Mouse (Mus musculus): ENCODE measurements around the gene Vmn2r33. TPM values are rescaled to one million over a fixed set of nuclear protein-coding genes. Genes with fewer than 3 reads are reported as not detected.
"Not testable (repeated sequence)": the region's sequence is repeated elsewhere in the genome, so short reads cannot be mapped to it uniquely, and the experiment has no call there.

The Vmn2r33 gene
- total RNA-seq (2021): not detected
- long read RNA-seq, experiment 1: 0 reads
- long read RNA-seq, experiment 2: 0 reads

GRCm38 (mm10) chr7:7566686-7567085 is at the start of gene Vmn2r33:
TSS of gene Vmn2r33 (minus strand) at chr7:7566786.
- not testable (repeated sequence) for DNase-seq (ENCODE audit: low spot score in 2 of 2)

Other genes starting within 250 kb of the Vmn2r33 start
- under 1 TPM; 0.12 to 0.19 TPM for gene Vmn2r30, start 229.2 kb downstream of the Vmn2r33 start, total RNA-seq (2021)
- under 1 TPM in 1 of 2 experiments, not detected in 1; 0.81 TPM for gene Gm45783, start 192.2 kb downstream of the Vmn2r33 start, total RNA-seq (2021)
- under 1 TPM in 1 of 2 experiments, not detected in 1; 0.05 TPM for gene Vmn2r31, start 167.1 kb downstream of the Vmn2r33 start, total RNA-seq (2021)
- gene Vmn2r32, start 86.8 kb downstream of the Vmn2r33 start, total RNA-seq (2021): not detected
- not detected for gene Vmn2r34, start 122.7 kb upstream of the Vmn2r33 start, total RNA-seq (2021)

All from left cerebral cortex, adult 18-20 months (tissue).